Mouse (Mus musculus) Patski (cell line): ENCODE measurements at regions not wholly inside any gene's neighbourhood (a gene's known extent, or its start where the extent isn't known, plus 50 kb on each side); places are given as distances from the start of the nearest gene placed in this dataset.

Experiments used
- ATAC-seq: fragments of 100-300 bp; one replicate; pipeline ENCODE4 v1.8.0; 2021
- CTCF ChIA-PET: fragments of 350-600 bp; sonication (Branson Sonifier 250); formaldehyde crosslinking; loops from one replicate; lab custom pipeline; 2022; ENCODE audit warnings: inconsistent platforms; lab: Charles Lee
- POLR2A ChIA-PET: fragments of 350-600 bp; sonication (Branson Sonifier 250); formaldehyde crosslinking; loops from one replicate; lab custom pipeline; 2022; ENCODE audit warnings: antibody characterized with exemption, inconsistent platforms; lab: Charles Lee
- DNase-seq: peaks from one replicate; pipeline ENCODE4 v3.0.0-alpha.2; 2011; ENCODE audit warnings: low read depth, low spot score
- H3K27me3 ChIP-seq: fragments of 371-371 bp; one replicate; pipeline ENCODE4 v1.5.1; 2021
- CTCF ChIP-seq: fragments of 100-300 bp; IDR thresholded peaks from one replicate; pipeline ENCODE4 v1.5.1; 2021
- in situ Hi-C: fragments of 300-500 bp; cut with MboI; formaldehyde crosslinking; loops from 3 replicates; pipeline ENCODE4 v1.11.1; 2018; ENCODE audit warnings: low pct_unique_long_range_greater_than_20kb, mixed read lengths

GRCm38 (mm10) chr9:68250011-68250410 is 403.6 kb upstream of the Rora start:
- DNase-seq: no peak
- ChIA-PET POLR2A (no interaction called here), CTCF (no interaction called here)
- ATAC-seq: no peak
- in situ Hi-C loops: no loop called here
- no peak for TF ChIP-seq CTCF
- H3K27me3 ChIP-seq: peaks cover 21% of the 10 kb centered on the region

DNA sequence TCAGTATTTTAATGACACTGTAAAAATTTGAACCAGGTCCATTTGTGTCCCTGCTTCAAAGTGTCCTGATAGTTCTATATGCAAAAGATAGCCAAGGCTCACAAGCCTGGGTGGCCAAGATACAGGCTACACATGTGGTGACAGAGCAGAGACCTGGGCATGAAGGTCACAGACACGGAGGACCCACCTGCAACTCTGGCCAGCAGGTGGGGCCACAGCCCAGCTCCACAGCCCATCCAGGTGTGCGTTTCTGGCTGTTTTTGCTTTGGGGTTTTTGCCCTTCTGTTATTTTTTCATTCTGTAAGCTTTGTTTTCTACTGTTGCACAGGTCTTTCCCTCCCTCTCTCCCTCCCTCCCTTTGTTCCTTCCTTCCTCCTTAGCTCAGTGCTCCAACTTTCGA is 399.4 kb upstream of the Rora start:
- in situ Hi-C loops: no loop called here
- CTCF ChIA-PET: interaction anchor here (0.8 kb wide), 1 partner anchor 9 kb away, joined by 3 read pairs; no protein-coding TSS in a partner anchor
- TF ChIP-seq CTCF: no peak
- POLR2A ChIA-PET: no interaction called here
- ATAC-seq (no peak), DNase-seq (no peak)
- H3K27me3 ChIP-seq: peaks cover 10% of the 10 kb centered on the region

- no peak for ATAC-seq
- peaks cover 7% of the 10 kb centered on the region for H3K27me3 ChIP-seq
- in situ Hi-C loops: no loop called here
- POLR2A ChIA-PET: no interaction called here
- DNase-seq: no peak
- CTCF ChIA-PET: no interaction called here
- TF ChIP-seq CTCF: no peak
Measured at GRCm38 (mm10) chr9:68268551-68268950, 385.0 kb upstream of the Rora start.

DNA sequence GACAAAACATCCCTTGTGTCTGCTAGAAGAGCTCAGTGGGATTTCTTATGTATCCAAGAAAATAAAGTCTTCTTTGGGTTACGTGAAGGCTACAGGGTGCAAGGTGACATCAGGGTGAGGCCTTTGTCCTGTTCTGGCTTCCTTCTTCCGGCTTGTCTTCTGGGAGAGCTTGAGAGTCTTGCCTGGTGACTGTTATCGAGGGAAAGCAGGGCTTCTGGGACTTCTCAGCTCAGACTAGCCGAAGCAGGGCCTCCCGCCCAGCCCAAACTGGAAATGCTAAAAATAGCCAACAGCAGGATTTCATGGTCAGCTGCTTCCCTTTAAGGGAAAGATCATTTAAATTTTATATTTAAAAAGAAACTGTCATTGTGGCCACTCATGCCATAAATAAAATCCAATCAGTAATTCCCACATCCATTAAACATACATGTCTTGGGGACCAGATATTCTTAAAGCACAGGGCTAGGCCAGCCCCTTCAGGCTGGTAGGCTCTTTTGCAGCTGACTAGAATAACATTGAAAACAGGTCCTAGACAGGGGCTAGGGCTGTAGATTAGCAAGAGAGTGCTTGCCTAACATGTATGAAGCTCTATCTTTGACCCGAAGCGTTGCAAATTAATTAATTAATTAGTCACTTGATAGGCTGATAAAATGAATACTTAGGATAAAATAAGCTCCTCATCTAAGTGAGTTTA is 351.2 kb upstream of the Rora start:
- ChIA-PET CTCF (no interaction called here), POLR2A (no interaction called here)
- in situ Hi-C loops: no loop called here
- no peak for TF ChIP-seq CTCF
- ATAC-seq (no peak), DNase-seq (no peak)
- H3K27me3 ChIP-seq: peaks cover 6% of the 10 kb centered on the region

- ChIA-PET CTCF (no interaction called here), POLR2A (no interaction called here)
- in situ Hi-C loops: no loop called here
- DNase-seq (no peak), ATAC-seq (no peak)
- no peak for TF ChIP-seq CTCF
- H3K27me3 ChIP-seq: no peaks in the 10 kb centered on the region
Measured at GRCm38 (mm10) chr9:68330721-68331120, 322.9 kb upstream of the Rora start.

- peaks cover 8% of the 10 kb centered on the region for H3K27me3 ChIP-seq
- DNase-seq (no peak), ATAC-seq (no peak)
- in situ Hi-C loops: no loop called here
- TF ChIP-seq CTCF: no peak
- ChIA-PET CTCF (no interaction called here), POLR2A (no interaction called here)
Measured at GRCm38 (mm10) chr9:68340921-68341320, 312.7 kb upstream of the Rora start.

- no peak for TF ChIP-seq CTCF
- in situ Hi-C loops: no loop called here
- CTCF ChIA-PET: no interaction called here
- ATAC-seq (no peak), DNase-seq (no peak)
- POLR2A ChIA-PET: no interaction called here
- peaks cover 8% of the 10 kb centered on the region for H3K27me3 ChIP-seq
Measured at GRCm38 (mm10) chr9:68341511-68341910, 312.1 kb upstream of the Rora start.

- POLR2A ChIA-PET: no interaction called here
- H3K27me3 ChIP-seq: no peaks in the 10 kb centered on the region
- CTCF ChIA-PET: no interaction called here
- ATAC-seq (no peak), DNase-seq (no peak)
- in situ Hi-C loops: no loop called here
- no peak for TF ChIP-seq CTCF
Measured at GRCm38 (mm10) chr9:68347426-68347825, 306.2 kb upstream of the Rora start.

GRCm38 (mm10) chr9:68351466-68351865 is 302.1 kb upstream of the Rora start:
- ATAC-seq (no peak), DNase-seq (no peak)
- in situ Hi-C loops: no loop called here
- ChIA-PET POLR2A (no interaction called here), CTCF (no interaction called here)
- TF ChIP-seq CTCF: no peak
- H3K27me3 ChIP-seq: no peaks in the 10 kb centered on the region

- ChIA-PET CTCF (no interaction called here), POLR2A (no interaction called here)
- no peak for TF ChIP-seq CTCF
- no peak for DNase-seq
- no peaks in the 10 kb centered on the region for H3K27me3 ChIP-seq
- no peak for ATAC-seq
- in situ Hi-C loops: no loop called here
Measured at GRCm38 (mm10) chr9:68354470-68354869, 299.1 kb upstream of the Rora start.

DNA sequence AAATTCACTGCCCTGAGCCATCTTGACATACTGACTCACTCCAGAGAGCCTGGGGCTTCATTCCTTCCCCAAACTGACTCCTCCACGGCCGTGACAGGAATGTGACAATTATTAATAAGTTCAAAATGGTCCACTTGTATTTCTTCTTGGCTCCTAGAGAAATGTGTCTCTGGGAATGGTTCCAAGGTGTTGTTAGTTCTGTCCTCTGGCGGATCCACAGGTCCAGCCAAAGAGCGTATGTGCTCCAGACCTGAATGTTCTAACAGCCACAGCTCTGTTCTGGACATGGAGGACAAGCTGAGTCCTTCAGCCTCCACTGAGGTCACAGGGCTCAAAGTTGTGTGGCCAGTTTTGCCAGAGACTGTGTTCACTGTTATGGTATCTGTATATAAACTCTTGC is 297.5 kb upstream of the Rora start:
- CTCF ChIA-PET: no interaction called here
- DNase-seq: no peak
- in situ Hi-C loops: no loop called here

GRCm38 (mm10) chr9:68357231-68357630 is 296.4 kb upstream of the Rora start:
- no peak for ATAC-seq
- CTCF ChIA-PET: no interaction called here
- no peaks in the 10 kb centered on the region for H3K27me3 ChIP-seq
- no peak for TF ChIP-seq CTCF
- DNase-seq: no peak
- POLR2A ChIA-PET: no interaction called here
- in situ Hi-C loops: no loop called here

More for the DNA sequence above, 297.5 kb upstream of the Rora start:
- no peaks in the 10 kb centered on the region for H3K27me3 ChIP-seq
- POLR2A ChIA-PET: no interaction called here
- no peak for TF ChIP-seq CTCF
- no peak for ATAC-seq
